In genomic region chr13:119886896-119887295, GRCm38 (mm10) we compare ENCODE assay signal across 17 mouse cellular contexts. TPM values are rescaled to one million over a fixed set of nuclear protein-coding genes. Genes with fewer than 3 reads are reported as not detected.
"Had no signal": no experiment of that assay in that cellular context is flagged by ENCODE, and none has a peak within 500 bp of the region (broad histone marks: within the 10 kb centered on the region; RNA-seq: fewer than 3 reads in every experiment).

No protein-coding gene starts in this region.

RNA-seq across cellular contexts. Expression of gene Tcstv1, which starts 7.7 kb away (rescaled TPM):
- total RNA-seq: layer of hippocampus, adult 18-20 months; layer of hippocampus, postnatal 36 days; left cerebral cortex, adult 8-10 months; left cerebral cortex, postnatal 25 days; megakaryocyte, adult 5-6 weeks; midbrain, postnatal 0 days had no signal
- polyA plus RNA-seq: kidney, embryonic 16.5 days; limb, embryonic 11.5 days; limb, embryonic 15.5 days; liver, embryonic 12.5 days; liver, embryonic 16.5 days; lung, embryonic 14.5 days; midbrain, embryonic 13.5 days; midbrain, postnatal 0 days; neural tube, embryonic 15.5 days; small intestine, adult 2 months; stomach, embryonic 16.5 days; thymus, postnatal 0 days had no signal

RNA-seq across cellular contexts. Expression of gene Gm21761, which starts 42.2 kb away (rescaled TPM):
- total RNA-seq: layer of hippocampus, adult 18-20 months; layer of hippocampus, postnatal 36 days; left cerebral cortex, adult 8-10 months; left cerebral cortex, postnatal 25 days; megakaryocyte, adult 5-6 weeks; midbrain, postnatal 0 days had no signal
- polyA plus RNA-seq: kidney, embryonic 16.5 days; limb, embryonic 11.5 days; limb, embryonic 15.5 days; liver, embryonic 12.5 days; liver, embryonic 16.5 days; lung, embryonic 14.5 days; midbrain, embryonic 13.5 days; midbrain, postnatal 0 days; neural tube, embryonic 15.5 days; small intestine, adult 2 months; stomach, embryonic 16.5 days; thymus, postnatal 0 days had no signal

RNA-seq across cellular contexts. Expression of gene D13Ertd608e, which starts 51.1 kb away (rescaled TPM):
- total RNA-seq: layer of hippocampus, adult 18-20 months; layer of hippocampus, postnatal 36 days; left cerebral cortex, postnatal 25 days; midbrain, postnatal 0 days had no signal
- polyA plus RNA-seq: kidney, embryonic 16.5 days; limb, embryonic 11.5 days; limb, embryonic 15.5 days; liver, embryonic 12.5 days; liver, embryonic 16.5 days; lung, embryonic 14.5 days; midbrain, embryonic 13.5 days; midbrain, postnatal 0 days; neural tube, embryonic 15.5 days; small intestine, adult 2 months; stomach, embryonic 16.5 days; thymus, postnatal 0 days had no signal

RNA-seq across cellular contexts. Expression of gene AF067063, which starts 56.9 kb away (rescaled TPM):
- total RNA-seq: layer of hippocampus, adult 18-20 months; layer of hippocampus, postnatal 36 days; left cerebral cortex, adult 8-10 months; left cerebral cortex, postnatal 25 days; megakaryocyte, adult 5-6 weeks; midbrain, postnatal 0 days had no signal
- polyA plus RNA-seq: kidney, embryonic 16.5 days; limb, embryonic 11.5 days; limb, embryonic 15.5 days; liver, embryonic 12.5 days; liver, embryonic 16.5 days; lung, embryonic 14.5 days; midbrain, embryonic 13.5 days; midbrain, postnatal 0 days; neural tube, embryonic 15.5 days; small intestine, adult 2 months; stomach, embryonic 16.5 days; thymus, postnatal 0 days had no signal
